Mouse (Mus musculus) retina, embryonic 14.5 days (tissue): ENCODE results near the gene Chic2.

Experiments
- DNase-seq: peaks from one replicate; pipeline ENCODE4 v3.0.0-alpha.2; 2015; ENCODE audit warnings: low spot score

Chic2 gene

DNA sequence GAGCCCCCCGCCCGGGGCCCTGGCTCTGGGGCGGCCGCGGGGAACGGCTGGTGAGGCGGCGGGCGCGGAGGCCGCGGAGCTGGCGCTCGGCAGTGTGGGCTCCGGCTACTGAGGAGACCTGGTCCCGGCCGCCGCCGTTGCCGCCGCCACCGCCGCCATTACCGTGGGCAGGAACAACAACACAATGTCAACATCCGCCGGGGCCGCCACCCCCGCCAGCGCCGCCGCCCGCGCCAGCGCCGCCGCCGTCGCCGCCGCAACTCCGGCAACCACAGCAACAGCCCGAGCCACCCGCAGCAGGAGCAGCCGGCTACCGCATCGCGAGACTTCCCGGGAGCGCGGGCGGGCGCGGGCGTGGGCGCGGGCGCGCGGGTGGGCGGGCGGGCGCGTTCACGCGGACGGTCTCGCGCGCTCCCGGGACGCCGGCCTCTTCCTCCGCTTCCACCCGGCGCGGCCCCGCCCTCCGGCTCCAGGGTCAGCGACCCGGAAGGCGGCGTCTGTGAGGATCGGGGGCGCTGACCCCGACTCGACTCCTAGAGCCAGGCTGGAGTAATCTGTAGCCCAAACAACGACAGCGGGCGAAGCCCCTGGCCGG, at the start of gene Chic2:
Chic2 (minus strand) TSS at position 465 of the 595 bp plus-strand sequence.
- DNase-seq = peak; percentile 86

GRCm38 (mm10) chr5:75085906-75086305, 41.3 kb upstream of the Chic2 start:
- no peak for DNase-seq

GRCm38 (mm10) chr5:75085521-75085875, 40.9 kb upstream of the Chic2 start:
- DNase-seq = no peak

DNA sequence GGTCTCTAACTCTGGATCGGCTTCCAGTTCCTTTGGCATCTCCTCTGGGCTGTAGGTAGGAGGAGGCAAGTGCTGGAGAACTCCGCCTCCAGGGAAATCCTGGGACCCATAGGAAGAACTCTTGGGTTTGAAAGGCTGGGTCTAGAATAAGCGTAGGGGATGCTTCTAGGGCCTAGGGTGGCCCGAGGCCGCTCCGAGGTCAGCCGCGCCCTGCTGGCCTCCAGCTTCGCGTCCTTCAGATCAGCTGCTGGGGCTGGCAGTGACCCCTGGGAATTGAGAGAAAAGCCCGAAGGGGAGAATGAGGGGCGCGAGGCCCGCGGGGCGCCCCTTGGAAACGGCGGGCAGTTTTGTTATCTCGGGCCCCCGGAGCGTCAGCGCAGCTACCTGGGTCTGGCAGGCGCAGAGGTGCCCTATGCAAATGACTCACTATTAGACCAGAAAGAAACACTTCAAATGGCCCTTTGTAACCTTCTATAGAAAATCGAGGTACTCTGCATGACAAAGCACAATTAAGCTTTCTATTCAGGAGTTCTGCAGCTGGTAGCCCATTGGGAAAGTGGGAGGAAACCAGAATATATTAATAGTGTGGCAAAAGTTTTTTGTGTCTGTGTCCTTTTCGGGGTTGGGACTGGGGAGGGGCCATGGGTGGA, 40.4 kb upstream of the Chic2 start:
- no peak for DNase-seq

GRCm38 (mm10) chr5:75084393-75084870, 39.9 kb upstream of the Chic2 start:
- peak; percentile 43 for DNase-seq

GRCm38 (mm10) chr5:75083591-75084392, 39.2 kb upstream of the Chic2 start:
- DNase-seq = no peak

DNA sequence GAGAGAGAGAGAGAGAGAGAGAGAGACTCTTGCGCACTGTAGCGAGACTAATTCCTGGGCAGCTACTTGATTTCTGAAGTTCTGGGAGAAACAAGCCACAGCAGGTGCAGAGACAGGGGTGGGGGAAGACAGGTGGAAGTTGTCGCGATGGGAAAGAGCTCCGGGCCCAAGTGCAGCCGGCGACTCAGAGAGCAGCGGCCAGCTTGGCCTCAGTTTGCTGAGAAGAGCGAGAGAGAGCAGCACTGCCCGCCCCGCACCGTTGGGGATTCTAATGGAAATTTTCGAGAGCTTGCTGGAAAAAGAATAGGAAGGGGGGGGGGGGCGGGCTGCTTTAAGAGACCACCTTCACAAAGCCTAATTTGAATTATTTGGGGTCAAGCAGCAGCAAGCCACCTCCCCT, 38.5 kb upstream of the Chic2 start:
- DNase-seq = peak; percentile 40

DNA sequence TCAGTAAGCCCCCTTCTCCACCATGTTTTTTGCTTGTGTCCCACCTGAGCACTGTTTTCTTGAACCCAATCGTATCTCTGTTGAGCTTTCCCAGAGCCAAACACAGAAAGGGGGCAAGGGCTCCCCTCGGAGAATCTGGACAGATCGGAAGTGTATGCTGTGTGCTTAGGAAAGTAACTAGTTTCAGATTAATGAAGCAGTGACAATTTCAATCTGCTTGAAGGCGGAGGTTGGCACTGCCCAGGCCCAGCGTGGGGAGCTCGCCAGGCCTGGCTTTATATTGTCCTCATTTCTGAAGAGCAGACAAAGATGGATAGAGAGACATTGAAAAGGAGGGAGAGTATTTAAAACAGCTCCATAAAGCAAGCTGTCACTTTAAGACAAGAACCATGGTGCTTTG, 37.9 kb upstream of the Chic2 start:
- DNase-seq = no peak

- DNase-seq = no peak
Measured at GRCm38 (mm10) chr5:75079564-75079963, 35.0 kb upstream of the Chic2 start.

GRCm38 (mm10) chr5:75077051-75077380, 32.4 kb upstream of the Chic2 start:
- no peak for DNase-seq

- DNase-seq = no peak
Measured at GRCm38 (mm10) chr5:75076326-75077050, 31.9 kb upstream of the Chic2 start.

DNA sequence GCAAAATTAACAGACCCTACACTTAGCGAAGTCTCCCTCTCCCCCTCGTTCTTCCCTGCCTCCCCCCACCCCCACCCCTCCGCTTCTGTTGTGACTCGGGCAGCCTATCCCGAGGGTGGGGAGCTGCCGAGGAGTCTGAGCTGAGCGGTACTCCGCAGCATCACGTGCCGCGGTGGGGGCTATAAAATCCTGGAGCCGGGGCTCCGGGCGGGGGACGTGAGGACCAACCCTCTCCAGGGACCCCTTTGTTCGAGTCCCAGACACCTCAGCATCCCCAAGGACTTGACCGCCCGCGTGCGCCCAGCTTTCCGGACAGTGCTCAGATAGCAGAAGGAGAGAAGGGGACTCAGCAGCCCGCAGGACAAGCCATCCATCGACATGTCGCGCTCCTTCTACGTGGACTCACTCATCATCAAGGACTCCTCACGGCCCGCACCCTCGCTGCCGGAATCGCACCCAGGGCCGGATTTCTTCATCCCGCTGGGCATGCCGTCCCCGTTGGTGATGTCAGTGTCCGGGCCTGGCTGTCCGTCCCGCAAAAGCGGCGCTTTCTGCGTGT, 30.9 kb upstream of the Chic2 start, which contains the start of gene Gsx2:
Gsx2 (plus strand) TSS at position 219 of the 559 bp plus-strand sequence.
- no peak for DNase-seq

DNA sequence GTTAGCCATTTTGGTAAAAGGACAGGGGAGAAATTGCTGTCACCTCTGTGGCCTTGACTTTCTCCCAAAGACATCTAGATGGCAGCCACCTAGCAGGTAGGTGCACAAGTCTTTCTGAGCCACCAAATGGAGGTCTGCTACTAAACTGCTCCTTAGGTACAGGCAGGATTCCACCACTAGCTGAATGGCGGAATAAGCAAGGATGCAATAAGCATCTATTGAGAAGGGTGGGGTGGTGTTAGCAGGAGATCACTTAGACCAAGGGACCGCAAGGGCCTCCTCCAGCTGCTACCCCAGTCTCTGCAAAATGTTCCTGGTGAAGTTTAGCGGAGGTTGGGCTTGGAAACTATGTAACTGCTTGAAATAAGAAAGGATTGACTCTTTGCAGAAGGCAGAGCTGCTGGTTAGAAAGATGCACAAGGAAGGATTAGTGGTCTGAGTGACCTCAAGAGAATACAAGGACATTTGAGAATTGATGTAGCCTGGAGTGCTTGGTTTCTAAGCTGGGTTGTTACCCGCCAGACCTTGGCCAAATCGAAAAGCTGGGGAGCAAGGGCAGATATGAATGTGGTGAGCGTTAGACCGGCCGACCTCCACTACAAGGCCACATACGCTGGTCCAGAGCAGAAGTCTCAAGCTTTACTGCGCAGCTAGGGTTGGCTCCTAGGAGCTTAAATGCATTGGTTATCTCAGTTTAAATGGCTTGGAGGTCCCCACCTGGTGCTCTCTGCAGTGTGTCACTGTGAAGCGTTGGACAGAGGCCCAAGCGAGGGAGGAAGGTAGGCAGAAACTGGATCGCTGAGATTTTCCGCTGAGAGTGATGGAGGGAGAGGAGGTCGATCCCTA, 30.2 kb upstream of the Chic2 start:
- DNase-seq = no peak

- no peak for DNase-seq
Measured at GRCm38 (mm10) chr5:75074132-75074531, 29.6 kb upstream of the Chic2 start.

- no peak for DNase-seq
Measured at GRCm38 (mm10) chr5:75073684-75074083, 29.1 kb upstream of the Chic2 start.

GRCm38 (mm10) chr5:75073167-75073566, 28.6 kb upstream of the Chic2 start:
- no peak for DNase-seq

DNA sequence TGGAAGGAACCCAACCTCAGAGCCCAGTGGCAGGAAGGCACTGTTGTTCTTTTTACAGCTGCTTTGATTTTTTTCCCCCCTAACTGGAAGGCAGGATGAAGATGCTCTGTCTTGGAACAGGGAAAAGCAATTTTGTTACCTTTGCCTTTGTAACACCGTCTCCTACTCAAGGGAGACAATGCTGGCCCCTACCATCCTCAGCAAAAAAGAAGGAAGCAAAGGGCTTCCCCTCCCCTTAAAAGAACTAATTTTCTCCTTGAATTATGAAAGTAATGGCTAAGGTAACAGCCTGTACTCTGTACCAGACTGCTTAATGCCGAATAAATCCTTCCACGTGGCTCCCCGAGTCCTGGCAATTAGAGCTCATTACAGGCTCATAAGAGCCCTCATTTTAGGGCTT, 28.0 kb upstream of the Chic2 start:
- DNase-seq = no peak

DNA sequence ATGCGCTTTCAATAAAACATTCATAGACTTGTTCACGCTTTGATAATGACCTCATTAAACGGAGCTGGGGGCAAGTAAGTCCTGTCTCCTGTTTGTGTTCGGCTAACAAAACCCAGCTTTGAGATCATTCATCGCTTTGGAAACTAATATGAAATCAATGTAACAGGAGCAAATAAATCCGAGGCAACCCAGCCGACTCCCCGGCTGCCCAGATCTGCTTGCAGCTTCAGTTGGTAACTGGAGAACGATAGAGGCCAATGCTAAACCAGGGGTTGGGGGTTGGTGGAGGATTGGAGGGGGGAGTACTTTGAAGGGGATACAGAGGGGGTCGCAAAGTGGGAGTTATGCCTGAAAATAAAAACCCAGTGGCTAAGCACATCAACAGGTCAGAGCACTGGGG, 27.4 kb upstream of the Chic2 start:
- DNase-seq = peak; percentile 39

- DNase-seq = peak; percentile 52
Measured at GRCm38 (mm10) chr5:75070656-75071375, 26.2 kb upstream of the Chic2 start.

- peak; percentile 60 for DNase-seq
Measured at GRCm38 (mm10) chr5:75070132-75070531, 25.6 kb upstream of the Chic2 start.
